Mouse (Mus musculus): Measurements from ENCODE around the gene Gpcpd1.

DNA sequence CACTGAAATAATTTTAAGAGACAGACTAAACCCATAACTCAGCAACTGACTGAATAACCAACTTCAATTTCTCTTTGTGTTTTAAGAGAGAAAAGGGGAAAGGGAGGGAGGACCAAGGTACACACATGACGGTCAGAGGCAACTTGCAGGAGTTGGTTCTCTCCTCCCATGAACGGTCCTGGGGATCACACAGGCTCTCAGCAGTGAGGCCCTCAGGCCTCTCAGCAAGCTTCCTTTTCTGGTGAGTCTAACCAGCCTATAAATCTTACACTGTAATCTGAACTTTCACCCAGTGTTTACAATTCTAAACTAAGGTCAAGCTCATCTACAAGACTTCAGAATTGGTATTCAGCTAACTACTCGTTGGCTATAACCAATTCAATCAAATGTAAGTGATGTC lies 12.3 kb downstream of the Gpcpd1 start:
- TF ChIP-seq CTCF (IDR thresholded peaks at IDR 0.05; ENCODE audit: control insufficient read depth, insufficient read depth, low read length) = no peak
- TF ChIP-seq POLR2A (IDR thresholded peaks at IDR 0.05; ENCODE audit: borderline replicate concordance, control insufficient read depth, low read depth, low read length) = no peak

All from bone marrow, adult 2 months (tissue).